Mouse (Mus musculus) C2C12 (cell line): ENCODE data around the gene Pten.

Source experiments
- CEBPB ChIP-seq: IDR thresholded peaks from one replicate; pipeline ENCODE4 v1.6.1; 2011; ENCODE audit warnings: low read depth, mild to moderate bottlenecking, control low read depth, moderate library complexity
- CTCF ChIP-seq: IDR thresholded peaks from one replicate; pipeline ENCODE4 v1.5.1; 2011; ENCODE audit not compliant: control insufficient read depth, insufficient read depth, insufficient read length
- MAX ChIP-seq: IDR thresholded peaks from one replicate; pipeline ENCODE4 v1.6.1; 2011; ENCODE audit warnings: mild to moderate bottlenecking, control low read depth
- MYOD1 ChIP-seq: IDR thresholded peaks from one replicate; pipeline ENCODE4 v1.6.1; 2011; ENCODE audit warnings: low read depth; ENCODE audit not compliant: control insufficient read depth, insufficient read length
- USF1 ChIP-seq: IDR thresholded peaks from one replicate; pipeline ENCODE4 v1.6.1; 2011; ENCODE audit warnings: low read depth, mild to moderate bottlenecking, control low read depth, moderate library complexity

GRCm38 (mm10) chr19:32873904-32874637, 116.8 kb downstream of the Pten start:
- no peak for TF ChIP-seq MYOD1
- TF ChIP-seq CTCF, result no peak
- TF ChIP-seq MAX, result no peak
- no peak for TF ChIP-seq CEBPB
- TF ChIP-seq USF1, result no peak
